Mouse (Mus musculus): ENCODE results near the gene Gmnn.

Gene Gmnn

GRCm38 (mm10) chr13:24760351-24760870, 1.3 kb downstream of the Gmnn start:
- DNase-seq = peak; percentile 8

- DNase-seq = no peak
These were observed 2.3 kb downstream of the Gmnn start for GRCm38 (mm10) chr13:24759451-24759850.

GRCm38 (mm10) chr13:24757820-24758564, 3.7 kb downstream of the Gmnn start:
- no peak for DNase-seq

GRCm38 (mm10) chr13:24756756-24757155, 5.0 kb downstream of the Gmnn start:
- DNase-seq = no peak

GRCm38 (mm10) chr13:24751396-24751795, 10.3 kb downstream of the Gmnn start:
- DNase-seq = no peak

GRCm38 (mm10) chr13:24750807-24751206, 10.9 kb downstream of the Gmnn start:
- no peak for DNase-seq

GRCm38 (mm10) chr13:24747823-24748222, 13.9 kb downstream of the Gmnn start:
- DNase-seq = no peak

- DNase-seq = no peak
These were observed 20.7 kb downstream of the Gmnn start, which contains the start of gene Armh2 for GRCm38 (mm10) chr13:24741028-24741427. Gene Armh2 (plus strand): TSS chr13:24741232.

GRCm38 (mm10) chr13:24735608-24736131, 26.1 kb downstream of the Gmnn start:
- no peak for DNase-seq

GRCm38 (mm10) chr13:24734502-24734901, 27.2 kb downstream of the Gmnn start:
- DNase-seq = no peak

- no peak for DNase-seq
These were observed 32.6 kb downstream of the Gmnn start for GRCm38 (mm10) chr13:24729128-24729527.

GRCm38 (mm10) chr13:24724395-24724759, 37.3 kb downstream of the Gmnn start:
- DNase-seq = no peak

GRCm38 (mm10) chr13:24723699-24724394, 37.9 kb downstream of the Gmnn start:
- DNase-seq = peak; percentile 39

- DNase-seq = peak; percentile 25
These were observed 40.2 kb downstream of the Gmnn start for GRCm38 (mm10) chr13:24721502-24721901.

GRCm38 (mm10) chr13:24717677-24718076, 44.0 kb downstream of the Gmnn start:
- DNase-seq = peak; percentile 19

GRCm38 (mm10) chr13:24716441-24716840, 45.3 kb downstream of the Gmnn start:
- no peak for DNase-seq

- DNase-seq = no peak
These were observed 46.1 kb downstream of the Gmnn start for GRCm38 (mm10) chr13:24715601-24716000.

- no peak for DNase-seq
These were observed 47.3 kb downstream of the Gmnn start for GRCm38 (mm10) chr13:24714360-24714885.

GRCm38 (mm10) chr13:24713434-24714000, 48.2 kb downstream of the Gmnn start:
- peak; percentile 90 for DNase-seq

- peak; percentile 21 for DNase-seq
These were observed 49.1 kb downstream of the Gmnn start for GRCm38 (mm10) chr13:24712581-24713130.

- no peak for DNase-seq
These were observed 50.8 kb downstream of the Gmnn start for GRCm38 (mm10) chr13:24710968-24711367.

- no peak for DNase-seq
These were observed 51.9 kb downstream of the Gmnn start for GRCm38 (mm10) chr13:24709656-24710396.
